Mouse (Mus musculus) hindbrain, embryonic 15.5 days (tissue): ENCODE results near the gene Gm10647. TPM values are rescaled to one million over a fixed set of nuclear protein-coding genes. Genes with fewer than 3 reads are reported as not detected.

Experiments
- polyA plus RNA-seq: library from polyadenylated mRNA; unstranded; fragments of >200 nt; fragmentation: Nextera tagmentation; extraction: Ambion mirVana; gene quantifications from 2 replicates; pipeline ENCODE4 v1.2.1, GENCODE M21; 2015

The Gm10647 gene
- polyA plus RNA-seq, 1 experiment from 2014 or later, result 0.73 TPM

Other genes with a start within 250 kb of the Gm10647 start
- gene Usp3, start 203.9 kb upstream of the Gm10647 start, polyA plus RNA-seq, result 57.1 and 67.8 TPM in 2 replicates
- gene Car12, start 83.4 kb upstream of the Gm10647 start, polyA plus RNA-seq, result 5.3 and 6.6 TPM in 2 replicates
- 19.9 and 20.7 TPM in 2 replicates for gene Aph1b, start 1.5 kb upstream of the Gm10647 start, polyA plus RNA-seq
- gene Aph1c, start 37.7 kb downstream of the Gm10647 start, polyA plus RNA-seq, result 4.1 and 4.8 TPM in 2 replicates
- 35.9 and 38.4 TPM in 2 replicates for gene Rab8b, start 122.6 kb downstream of the Gm10647 start, polyA plus RNA-seq
- 237 and 266 TPM in 2 replicates for gene Rps27l, start 149.0 kb downstream of the Gm10647 start, polyA plus RNA-seq
- 11.9 and 12.4 TPM in 2 replicates for gene Lactb, start 178.4 kb downstream of the Gm10647 start, polyA plus RNA-seq